Mouse (Mus musculus): Measurements from ENCODE around the gene Zfp141.

Gene Zfp141

GRCm38 (mm10) chr7:42505588-42505987 lies at the start of gene Zfp141:
Zfp141 (minus strand) TSS chr7:42505740.
- DNase-seq (ENCODE audit: extremely low spot score, low read depth, low spot score), result peak; percentile 63

- no peak for DNase-seq (ENCODE audit: extremely low spot score, low read depth, low spot score)
These were observed 46.2 kb upstream of the Zfp141 start for GRCm38 (mm10) chr7:42551766-42552165.

GRCm38 (mm10) chr7:42505186-42505585 lies 354 bp downstream of the Zfp141 start:
- DNase-seq (ENCODE audit: extremely low spot score, low read depth, low spot score), result peak; percentile 8

GRCm38 (mm10) chr7:42498248-42498647 lies 7.3 kb downstream of the Zfp141 start:
- no peak for DNase-seq (ENCODE audit: extremely low spot score, low read depth, low spot score)

DNA sequence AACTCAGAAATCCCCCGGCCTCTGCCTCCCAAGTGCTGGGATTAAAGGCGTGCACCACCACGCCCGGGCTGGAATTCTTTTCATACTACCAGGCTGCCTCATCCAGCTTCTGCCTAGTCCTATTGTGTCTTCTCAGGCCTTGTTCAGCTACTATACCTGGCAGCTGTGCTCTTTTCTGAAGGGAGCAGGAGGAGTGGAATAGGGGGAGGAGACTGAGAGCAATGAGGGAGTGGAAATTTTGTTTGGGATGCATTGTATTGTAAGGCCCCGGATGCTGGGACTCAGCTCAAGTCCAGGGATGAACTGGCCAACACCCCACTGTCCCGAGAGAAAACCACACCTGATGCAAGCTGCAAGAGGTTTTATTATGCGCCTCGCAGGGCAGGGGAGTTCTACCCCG lies 8.2 kb downstream of the Zfp141 start:
- DNase-seq (ENCODE audit: extremely low spot score, low read depth, low spot score), result no peak

DNA sequence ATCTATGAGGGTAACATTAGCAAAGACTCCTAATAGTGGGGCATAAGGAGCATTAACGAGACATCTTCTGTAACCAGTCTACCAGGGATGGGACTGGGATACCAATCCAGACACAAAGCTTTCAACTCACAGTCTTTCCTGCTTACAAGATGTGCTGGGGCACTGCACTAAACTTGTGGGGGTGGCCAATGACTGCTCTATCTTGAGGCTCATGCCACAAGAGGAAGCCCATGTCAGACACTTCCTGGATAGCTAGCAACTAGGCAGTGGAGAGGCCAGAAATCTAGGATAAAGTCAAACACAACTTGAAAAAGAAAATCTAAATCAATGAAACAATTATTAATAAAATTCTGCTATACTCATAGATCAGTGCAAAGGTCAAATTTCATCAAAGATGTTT lies 9.3 kb downstream of the Zfp141 start:
- DNase-seq (ENCODE audit: extremely low spot score, low read depth, low spot score), result no peak

DNA sequence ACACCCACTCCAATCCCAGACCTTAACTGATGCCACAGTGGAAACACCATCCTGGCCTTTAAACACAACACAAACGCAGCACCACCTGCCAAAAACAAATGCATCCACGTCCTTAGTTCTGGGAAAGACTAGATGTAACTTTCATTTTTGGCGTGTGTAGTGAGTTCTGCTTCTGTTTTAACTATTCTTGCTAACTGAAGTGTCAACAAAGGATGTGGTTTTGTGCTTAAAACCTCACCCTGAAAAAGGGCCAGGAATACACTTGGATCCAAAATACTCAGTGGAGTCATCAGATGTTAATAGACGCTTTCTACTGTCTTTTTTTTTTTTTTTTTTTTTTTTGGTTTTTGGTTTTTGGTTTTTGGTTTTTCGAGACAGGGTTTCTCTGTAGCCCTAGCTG lies 14.7 kb downstream of the Zfp141 start:
- DNase-seq (ENCODE audit: extremely low spot score, low read depth, low spot score), result no peak

DNA sequence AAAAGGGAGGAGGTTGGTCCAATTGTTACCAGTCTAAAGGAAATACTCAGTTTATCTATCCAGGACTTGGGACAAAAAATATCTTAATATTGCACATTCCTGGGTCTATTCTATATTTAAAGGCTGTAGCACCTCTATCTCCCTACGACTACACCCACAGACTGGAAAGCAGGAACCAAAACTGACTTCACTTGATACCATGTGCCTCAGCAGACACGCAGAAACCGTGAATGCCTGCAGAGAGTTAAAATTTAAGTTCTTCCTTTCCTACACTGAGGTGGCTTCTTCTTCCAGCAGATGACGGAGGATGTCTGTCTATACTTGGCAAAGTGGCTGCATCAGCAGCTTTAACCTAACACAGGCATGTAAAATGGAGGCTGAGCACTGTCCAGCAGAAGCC lies 15.2 kb downstream of the Zfp141 start:
- no peak for DNase-seq (ENCODE audit: extremely low spot score, low read depth, low spot score)

GRCm38 (mm10) chr7:42454640-42455039 lies 50.9 kb downstream of the Zfp141 start:
- DNase-seq (ENCODE audit: extremely low spot score, low read depth, low spot score), result no peak

DNA sequence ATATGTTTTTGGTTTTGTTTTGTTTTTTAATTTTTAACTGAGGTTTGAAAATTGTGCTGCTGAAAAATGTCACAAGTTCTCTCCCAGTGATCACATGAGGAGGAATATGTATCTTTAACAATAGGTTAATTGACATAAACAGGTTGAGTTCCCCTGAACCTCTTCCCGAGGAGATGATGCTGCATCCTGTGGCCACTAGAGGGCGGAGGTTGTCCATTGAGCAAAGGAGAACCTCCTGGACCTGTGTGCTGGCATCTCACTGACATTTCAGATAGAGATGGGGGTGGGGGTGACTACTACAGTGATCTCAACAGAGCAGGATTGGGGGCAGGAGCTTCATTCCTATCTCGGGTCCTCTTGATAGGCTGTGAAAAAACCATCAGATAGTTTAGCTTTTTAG lies 54.9 kb downstream of the Zfp141 start:
- no peak for DNase-seq (ENCODE audit: extremely low spot score, low read depth, low spot score)

DNA sequence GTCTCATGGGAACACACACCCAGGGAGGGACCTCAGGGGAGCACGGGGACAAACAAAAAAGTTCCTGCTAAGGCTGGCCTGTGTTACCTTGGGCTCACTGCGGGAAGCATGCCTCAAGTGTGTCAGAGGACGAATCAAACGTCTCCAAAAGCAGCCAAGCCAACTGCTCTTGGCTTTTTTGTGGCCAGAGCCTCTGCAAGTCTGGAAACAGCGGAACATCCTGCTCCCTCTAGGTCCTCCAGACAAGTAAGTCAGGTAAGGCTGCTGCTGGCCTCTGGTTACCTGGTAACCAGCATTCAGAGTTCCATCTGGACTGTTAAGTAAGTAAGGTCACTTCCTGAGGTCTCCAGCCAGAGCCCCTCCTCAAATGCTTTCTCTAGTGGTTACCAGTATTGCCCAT lies 57.7 kb downstream of the Zfp141 start, which contains the start of gene 4933421I07Rik:
4933421I07Rik (minus strand) TSS at position 271 of the 400 bp plus-strand sequence.
- no peak for DNase-seq (ENCODE audit: extremely low spot score, low read depth, low spot score)

DNA sequence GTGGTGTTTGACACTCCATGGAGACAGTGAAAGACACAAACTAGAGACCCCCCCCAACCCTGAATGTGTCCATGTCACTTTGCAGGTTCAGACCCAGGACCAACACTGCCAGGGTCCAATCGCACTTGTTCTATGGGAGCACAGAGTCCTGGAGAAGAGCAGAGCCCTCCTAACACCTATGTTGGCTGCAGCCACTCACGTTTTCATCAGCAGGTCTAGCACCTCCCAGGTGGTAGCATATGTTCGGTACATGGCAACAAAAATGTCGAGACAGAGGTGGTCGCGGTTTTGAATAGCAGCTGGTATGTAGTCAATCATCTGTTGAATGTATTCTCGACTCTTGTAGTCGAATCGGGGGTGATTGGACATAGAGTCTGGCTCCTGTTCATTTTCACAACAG lies 58.2 kb downstream of the Zfp141 start:
- no peak for DNase-seq (ENCODE audit: extremely low spot score, low read depth, low spot score)
